Mouse (Mus musculus) cerebellum, postnatal 14 days (tissue): ENCODE data around the gene Slc25a21.

Experiments used
- DNase-seq, 2 experiments: peaks; one replicate each; pipeline ENCODE4 v3.0.0; 2021; ENCODE audit warnings: mixed read lengths in 2 of 2

Slc25a21 gene

GRCm38 (mm10) chr12:56727631-56728030 is 469.6 kb downstream of the Slc25a21 start:
- no peak for DNase-seq

GRCm38 (mm10) chr12:56718707-56719051 is 478.6 kb downstream of the Slc25a21 start:
- no peak for DNase-seq

GRCm38 (mm10) chr12:56717971-56718706 is 479.1 kb downstream of the Slc25a21 start:
- DNase-seq, result no peak

GRCm38 (mm10) chr12:56701004-56701403 is 496.3 kb downstream of the Slc25a21 start:
- DNase-seq, result peak in 1 of 2 experiments; percentile 7

GRCm38 (mm10) chr12:56699915-56700900 is 497.1 kb downstream of the Slc25a21 start:
- DNase-seq, result peak in 1 of 2 experiments; percentile 15

GRCm38 (mm10) chr12:56699351-56699750 is 497.9 kb downstream of the Slc25a21 start:
- peak in 1 of 2 experiments; percentile 10 for DNase-seq

GRCm38 (mm10) chr12:56698191-56698980 is 498.9 kb downstream of the Slc25a21 start:
- peak in 1 of 2 experiments; percentile 22 for DNase-seq

GRCm38 (mm10) chr12:56697785-56698184 is 499.5 kb downstream of the Slc25a21 start:
- peak in 1 of 2 experiments; percentile 11 for DNase-seq

- peak in 1 of 2 experiments; percentile 8 for DNase-seq
These were observed 500.1 kb downstream of the Slc25a21 start for GRCm38 (mm10) chr12:56697011-56697740.

- DNase-seq, result peak in 1 of 2 experiments; percentile 21
These were observed 500.9 kb downstream of the Slc25a21 start for GRCm38 (mm10) chr12:56696174-56697010.

- peak; percentile 52 to 57 for DNase-seq
These were observed 501.7 kb downstream of the Slc25a21 start for GRCm38 (mm10) chr12:56695358-56696173.

GRCm38 (mm10) chr12:56694936-56695335 is 502.3 kb downstream of the Slc25a21 start:
- DNase-seq, result peak in 1 of 2 experiments; percentile 6

GRCm38 (mm10) chr12:56694361-56694760 is 502.9 kb downstream of the Slc25a21 start:
- DNase-seq, result peak in 1 of 2 experiments; percentile 5

GRCm38 (mm10) chr12:56693411-56694098 is 503.7 kb downstream of the Slc25a21 start:
- no peak for DNase-seq

- DNase-seq, result no peak
These were observed 504.7 kb downstream of the Slc25a21 start for GRCm38 (mm10) chr12:56692536-56692935.

GRCm38 (mm10) chr12:56691427-56692079 is 505.7 kb downstream of the Slc25a21 start, which contains the start of gene Pax9:
TSS of gene Pax9 (plus strand) at chr12:56691767.
- peak in 1 of 2 experiments; percentile 14 for DNase-seq

GRCm38 (mm10) chr12:56691001-56691400 is 506.3 kb downstream of the Slc25a21 start:
- DNase-seq, result no peak

- no peak for DNase-seq
These were observed 506.9 kb downstream of the Slc25a21 start for GRCm38 (mm10) chr12:56690366-56690765.

GRCm38 (mm10) chr12:56689736-56690135 is 507.5 kb downstream of the Slc25a21 start:
- DNase-seq, result peak; percentile 33 to 55
